Mouse (Mus musculus): ENCODE results near the gene Prkag3. TPM values are rescaled to one million over a fixed set of nuclear protein-coding genes. Genes with fewer than 3 reads are reported as not detected.

Prkag3 gene
- polyA plus RNA-seq, 1 experiment from 2014 or later: 0.15 TPM

DNA sequence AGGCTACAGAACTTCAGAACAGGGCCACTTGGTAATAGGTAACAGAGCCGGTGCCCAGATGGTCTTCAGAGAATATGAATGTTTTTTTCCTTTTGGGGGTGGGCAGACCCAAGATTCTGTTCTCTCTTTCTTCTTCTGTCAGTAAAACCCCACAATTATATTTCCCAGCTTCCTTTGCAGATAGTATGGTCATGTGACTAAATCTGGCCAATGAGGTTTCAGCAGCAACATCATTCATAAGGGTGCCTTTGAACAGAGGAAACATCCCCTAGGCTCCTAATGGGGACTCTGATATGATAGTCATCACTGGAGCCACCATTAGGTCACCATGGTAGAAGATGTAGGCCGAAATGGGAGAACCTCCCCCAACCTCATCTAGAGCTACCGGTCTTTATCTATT lies 3.8 kb upstream of the Prkag3 start:
- no peaks in the 10 kb centered on the region for H3K27me3 ChIP-seq (ENCODE audit: control insufficient read depth, insufficient read depth, low read length)
- no peak overlapping the region for H3K27ac ChIP-seq (ENCODE audit: low read depth, low read length)
- peaks cover 10% of the 10 kb centered on the region for H3K4me1 ChIP-seq (ENCODE audit: control insufficient read depth, insufficient read depth, low read length)
- H3K4me2 ChIP-seq (replicated peaks; ENCODE audit: low read depth, low read length): no peak overlapping the region
- no peak for ATAC-seq (ENCODE audit: low FRiP score, low TSS enrichment)
- no peak overlapping the region for H3K9ac ChIP-seq (ENCODE audit: low read depth, low read length)
- H3K4me3 ChIP-seq (ENCODE audit: low read length): no peak overlapping the region
- H3K9me3 ChIP-seq (ENCODE audit: control insufficient read depth, low read length): no peaks in the 10 kb centered on the region
- H3K36me3 ChIP-seq (ENCODE audit: control insufficient read depth, insufficient read depth, low read length): no peaks in the 10 kb centered on the region
- 100% methylated on average over 3 of the region's 3 CpGs for WGBS

DNA sequence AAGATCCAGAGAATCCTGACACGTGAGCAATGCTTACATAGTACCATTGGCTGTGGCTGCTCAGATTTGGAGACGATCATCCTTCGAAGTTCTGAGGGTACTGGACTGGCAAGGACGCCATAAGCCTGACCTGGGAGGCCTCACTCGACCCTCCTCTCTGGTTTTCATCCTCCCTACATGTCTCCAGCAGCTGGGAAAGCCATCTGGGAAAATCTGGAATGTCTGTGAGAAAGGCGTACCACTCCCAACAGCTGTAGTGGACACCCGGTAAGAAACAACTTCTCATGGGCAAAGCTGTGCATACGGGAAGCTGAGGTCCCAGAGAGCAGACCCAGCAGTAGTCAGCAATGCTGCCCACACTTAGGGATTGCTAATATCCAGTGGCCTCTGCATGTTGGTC lies 3.1 kb upstream of the Prkag3 start:
- ATAC-seq (ENCODE audit: low FRiP score, low TSS enrichment): no peak
- Histone ChIP-seq H3K27ac (ENCODE audit: low read depth, low read length) (no peak overlapping the region), H3K4me3 (ENCODE audit: low read length) (no peak overlapping the region), H3K9ac (ENCODE audit: low read depth, low read length) (no peak overlapping the region), H3K4me1 (ENCODE audit: control insufficient read depth, insufficient read depth, low read length) (peaks cover 10% of the 10 kb centered on the region), H3K9me3 (ENCODE audit: control insufficient read depth, low read length) (no peaks in the 10 kb centered on the region), H3K4me2 (replicated peaks; ENCODE audit: low read depth, low read length) (no peak overlapping the region), H3K36me3 (ENCODE audit: control insufficient read depth, insufficient read depth, low read length) (no peaks in the 10 kb centered on the region), H3K27me3 (ENCODE audit: control insufficient read depth, insufficient read depth, low read length) (peaks cover 3% of the 10 kb centered on the region; the same call in 1 of the 2 replicates)
- 83% methylated on average over 8 of the region's 8 CpGs for WGBS

DNA sequence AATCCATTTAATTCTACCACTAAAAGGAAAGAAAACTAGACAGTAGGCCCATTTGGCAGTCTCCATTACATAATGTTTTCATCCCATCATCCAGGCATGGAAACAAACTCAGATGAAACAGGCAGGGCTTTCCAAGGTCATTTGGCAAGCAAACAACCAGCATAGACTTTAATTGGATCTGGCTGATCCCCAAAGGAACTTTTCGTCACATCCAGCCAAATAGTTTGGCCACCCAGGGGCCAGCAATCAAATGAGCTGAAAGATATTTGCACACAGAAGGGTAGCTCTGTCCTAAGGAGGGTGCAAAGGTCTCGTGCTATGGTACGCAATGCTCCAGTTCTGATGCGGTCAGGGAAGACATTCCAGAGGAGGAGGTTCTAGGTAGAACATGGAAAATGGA lies 1.7 kb upstream of the Prkag3 start:
- Histone ChIP-seq H3K4me3 (ENCODE audit: low read length) (no peak overlapping the region), H3K4me2 (replicated peaks; ENCODE audit: low read depth, low read length) (no peak overlapping the region), H3K4me1 (ENCODE audit: control insufficient read depth, insufficient read depth, low read length) (peaks cover 10% of the 10 kb centered on the region), H3K27me3 (ENCODE audit: control insufficient read depth, insufficient read depth, low read length) (peaks cover 3% of the 10 kb centered on the region; the same call in 1 of the 2 replicates), H3K27ac (ENCODE audit: low read depth, low read length) (no peak overlapping the region), H3K36me3 (ENCODE audit: control insufficient read depth, insufficient read depth, low read length) (no peaks in the 10 kb centered on the region), H3K9ac (ENCODE audit: low read depth, low read length) (no peak overlapping the region), H3K9me3 (ENCODE audit: control insufficient read depth, low read length) (no peaks in the 10 kb centered on the region)
- ATAC-seq (ENCODE audit: low FRiP score, low TSS enrichment): no peak
- 82% methylated on average over 4 of the region's 4 CpGs for WGBS

DNA sequence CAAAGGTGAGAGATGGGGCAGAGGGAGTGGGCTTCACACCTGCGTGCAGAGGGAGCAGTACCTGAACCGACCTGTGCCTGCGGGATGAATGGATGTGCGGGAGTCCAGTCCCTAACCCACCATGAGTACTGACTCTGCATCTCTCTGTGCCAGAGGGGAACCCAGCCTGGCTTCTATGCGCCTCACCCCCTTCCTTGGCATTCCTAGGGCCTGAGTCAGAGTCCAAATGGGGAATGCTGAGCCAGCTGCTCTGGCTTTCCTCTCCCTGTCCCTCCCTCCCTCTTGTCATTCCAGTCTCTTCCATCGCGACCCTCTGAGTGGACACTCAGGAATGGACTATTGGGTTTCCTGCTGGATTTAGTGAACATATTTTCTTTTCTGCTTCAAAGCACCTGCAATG lies 280 bp upstream of the Prkag3 start:
- H3K9ac ChIP-seq (ENCODE audit: low read depth, low read length): no peak overlapping the region
- H3K36me3 ChIP-seq (ENCODE audit: control insufficient read depth, insufficient read depth, low read length): no peaks in the 10 kb centered on the region
- 0 out of 2 replicates have a peak overlapping the region, but pooled peaks have one; percentile 49 for H3K4me2 ChIP-seq (replicated peaks; ENCODE audit: low read depth, low read length)
- H3K27ac ChIP-seq (ENCODE audit: low read depth, low read length): no peak overlapping the region
- no peak overlapping the region; the same call in 1 of the 2 replicates for H3K4me3 ChIP-seq (ENCODE audit: low read length)
- peaks cover 3% of the 10 kb centered on the region; the same call in 1 of the 2 replicates for H3K27me3 ChIP-seq (ENCODE audit: control insufficient read depth, insufficient read depth, low read length)
- H3K9me3 ChIP-seq (ENCODE audit: control insufficient read depth, low read length): no peaks in the 10 kb centered on the region
- ATAC-seq (ENCODE audit: low FRiP score, low TSS enrichment): peak; percentile 40; the same call in 1 of the 2 replicates
- WGBS: 63% methylated on average over 7 of the region's 7 CpGs
- peaks cover 5% of the 10 kb centered on the region; the same call in 1 of the 2 replicates for H3K4me1 ChIP-seq (ENCODE audit: control insufficient read depth, insufficient read depth, low read length)

DNA sequence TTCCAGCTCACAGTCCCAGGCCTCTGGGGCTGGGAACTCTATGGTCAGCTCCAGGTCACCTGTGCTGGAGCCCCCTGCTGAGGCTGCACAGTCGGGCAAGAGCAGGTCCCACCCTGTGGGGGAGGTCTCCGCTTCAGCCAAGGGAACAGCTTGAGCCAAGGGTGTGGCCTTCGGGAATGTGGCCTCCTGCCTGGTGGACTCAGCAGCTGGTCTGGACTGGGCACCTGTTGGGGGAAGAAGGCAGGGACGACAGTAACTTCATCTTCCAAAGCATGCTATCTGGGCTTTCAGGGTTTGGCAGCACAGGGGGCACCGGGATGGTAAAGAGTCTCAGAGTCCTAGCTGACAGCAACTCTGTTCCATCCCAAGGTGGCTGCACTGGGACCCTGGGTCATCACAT lies 1.7 kb downstream of the Prkag3 start:
- H3K27me3 ChIP-seq (ENCODE audit: control insufficient read depth, insufficient read depth, low read length): peaks cover 3% of the 10 kb centered on the region; the same call in 1 of the 2 replicates
- no peaks in the 10 kb centered on the region for H3K9me3 ChIP-seq (ENCODE audit: control insufficient read depth, low read length)
- no peaks in the 10 kb centered on the region for H3K36me3 ChIP-seq (ENCODE audit: control insufficient read depth, insufficient read depth, low read length)
- H3K27ac ChIP-seq (ENCODE audit: low read depth, low read length): no peak overlapping the region
- 72% methylated on average over 5 of the region's 5 CpGs for WGBS
- H3K9ac ChIP-seq (ENCODE audit: low read depth, low read length): no peak overlapping the region
- 0 out of 2 replicates have a peak, but pooled peaks cover 3% of the 10 kb centered on the region for H3K4me1 ChIP-seq (ENCODE audit: control insufficient read depth, insufficient read depth, low read length)
- ATAC-seq (ENCODE audit: low FRiP score, low TSS enrichment): 0 out of 2 replicates have a peak, but pooled peaks have one; percentile 14
- no peak overlapping the region for H3K4me2 ChIP-seq (replicated peaks; ENCODE audit: low read depth, low read length)
- H3K4me3 ChIP-seq (ENCODE audit: low read length): no peak overlapping the region

DNA sequence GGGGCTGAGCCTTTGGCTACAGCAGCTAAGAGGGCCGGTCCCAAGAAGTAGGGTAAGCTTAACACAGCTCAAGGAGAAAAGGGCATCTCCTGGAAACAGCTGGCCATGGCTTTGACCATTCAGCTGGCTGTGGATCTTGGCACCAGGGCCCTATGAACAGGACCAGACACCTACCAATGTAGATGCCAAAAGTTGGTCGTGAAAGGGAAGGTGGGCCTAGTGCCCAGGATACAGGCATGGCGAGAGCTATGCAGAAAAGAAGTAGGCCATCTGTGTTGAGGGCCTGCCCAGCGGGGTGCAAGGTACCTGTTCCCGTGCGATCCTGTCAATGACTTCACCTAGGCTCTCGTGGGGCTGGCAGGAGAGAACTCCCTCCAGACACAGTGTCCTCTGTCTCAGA lies 8.2 kb downstream of the Prkag3 start:
- no peaks in the 10 kb centered on the region for H3K27me3 ChIP-seq (ENCODE audit: control insufficient read depth, insufficient read depth, low read length)
- WGBS: 85% methylated on average over 7 of the region's 7 CpGs
- no peak for ATAC-seq (ENCODE audit: low FRiP score, low TSS enrichment)

DNA sequence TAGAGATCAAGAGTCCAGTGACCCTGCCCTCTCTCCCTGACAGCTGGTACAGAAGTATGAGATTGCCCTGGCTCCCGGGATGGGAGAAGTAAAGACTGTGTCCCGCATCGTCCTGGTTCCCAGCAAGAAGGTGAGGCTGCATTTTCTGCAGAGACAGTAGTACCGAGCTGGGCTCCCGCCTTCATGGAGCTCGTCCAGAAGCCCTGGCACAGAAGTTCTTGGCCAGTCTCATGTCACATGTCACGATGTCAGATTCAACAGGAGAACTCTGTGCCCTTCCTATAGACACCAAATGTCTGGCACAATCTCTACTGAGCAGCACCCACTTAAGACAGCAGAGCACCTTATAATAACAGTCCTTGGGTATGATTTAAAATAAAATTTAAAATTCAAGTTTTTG lies 11.5 kb downstream of the Prkag3 start:
- ATAC-seq (ENCODE audit: low FRiP score, low TSS enrichment): no peak
- H3K4me2 ChIP-seq (replicated peaks; ENCODE audit: low read depth, low read length): no peak overlapping the region
- no peaks in the 10 kb centered on the region for H3K9me3 ChIP-seq (ENCODE audit: control insufficient read depth, low read length)
- no peaks in the 10 kb centered on the region for H3K27me3 ChIP-seq (ENCODE audit: control insufficient read depth, insufficient read depth, low read length)
- H3K9ac ChIP-seq (ENCODE audit: low read depth, low read length): no peak overlapping the region
- H3K36me3 ChIP-seq (ENCODE audit: control insufficient read depth, insufficient read depth, low read length): no peaks in the 10 kb centered on the region
- H3K4me1 ChIP-seq (ENCODE audit: control insufficient read depth, insufficient read depth, low read length): no peaks in the 10 kb centered on the region
- no peak overlapping the region for H3K27ac ChIP-seq (ENCODE audit: low read depth, low read length)
- no peak overlapping the region for H3K4me3 ChIP-seq (ENCODE audit: low read length)
- WGBS: 84% methylated on average over 7 of the region's 7 CpGs

More for the DNA sequence above, 8.2 kb downstream of the Prkag3 start:
- Histone ChIP-seq H3K4me3 (ENCODE audit: low read length) (no peak overlapping the region), H3K36me3 (ENCODE audit: control insufficient read depth, insufficient read depth, low read length) (no peaks in the 10 kb centered on the region), H3K4me1 (ENCODE audit: control insufficient read depth, insufficient read depth, low read length) (no peaks in the 10 kb centered on the region), H3K27ac (ENCODE audit: low read depth, low read length) (no peak overlapping the region), H3K9ac (ENCODE audit: low read depth, low read length) (no peak overlapping the region), H3K4me2 (replicated peaks; ENCODE audit: low read depth, low read length) (no peak overlapping the region), H3K9me3 (ENCODE audit: control insufficient read depth, low read length) (no peaks in the 10 kb centered on the region)

DNA sequence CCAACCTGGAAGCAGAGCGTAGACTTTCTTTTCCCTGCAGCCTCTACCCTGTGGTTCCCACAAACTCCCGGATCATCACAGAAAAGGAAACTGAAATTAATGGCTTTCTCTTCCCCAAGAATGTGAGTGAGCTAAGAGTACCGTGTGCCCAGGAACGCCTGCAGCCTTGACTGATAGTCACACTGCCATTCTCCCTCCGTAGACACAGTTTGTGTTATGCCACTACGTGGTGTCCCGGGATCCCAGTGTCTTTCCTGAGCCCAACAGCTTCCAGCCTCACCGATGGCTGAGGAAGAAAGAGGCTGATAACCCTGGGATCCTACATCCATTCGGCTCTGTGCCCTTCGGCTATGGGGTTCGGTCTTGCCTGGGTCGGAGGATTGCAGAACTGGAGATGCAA lies 12.0 kb downstream of the Prkag3 start:
- Histone ChIP-seq H3K4me2 (replicated peaks; ENCODE audit: low read depth, low read length) (no peak overlapping the region), H3K36me3 (ENCODE audit: control insufficient read depth, insufficient read depth, low read length) (no peaks in the 10 kb centered on the region), H3K4me3 (ENCODE audit: low read length) (no peak overlapping the region), H3K27me3 (ENCODE audit: control insufficient read depth, insufficient read depth, low read length) (no peaks in the 10 kb centered on the region), H3K9ac (ENCODE audit: low read depth, low read length) (no peak overlapping the region), H3K9me3 (ENCODE audit: control insufficient read depth, low read length) (no peaks in the 10 kb centered on the region), H3K27ac (ENCODE audit: low read depth, low read length) (no peak overlapping the region), H3K4me1 (ENCODE audit: control insufficient read depth, insufficient read depth, low read length) (no peaks in the 10 kb centered on the region)
- WGBS: 89% methylated on average over 12 of the region's 12 CpGs
- ATAC-seq (ENCODE audit: low FRiP score, low TSS enrichment): no peak

DNA sequence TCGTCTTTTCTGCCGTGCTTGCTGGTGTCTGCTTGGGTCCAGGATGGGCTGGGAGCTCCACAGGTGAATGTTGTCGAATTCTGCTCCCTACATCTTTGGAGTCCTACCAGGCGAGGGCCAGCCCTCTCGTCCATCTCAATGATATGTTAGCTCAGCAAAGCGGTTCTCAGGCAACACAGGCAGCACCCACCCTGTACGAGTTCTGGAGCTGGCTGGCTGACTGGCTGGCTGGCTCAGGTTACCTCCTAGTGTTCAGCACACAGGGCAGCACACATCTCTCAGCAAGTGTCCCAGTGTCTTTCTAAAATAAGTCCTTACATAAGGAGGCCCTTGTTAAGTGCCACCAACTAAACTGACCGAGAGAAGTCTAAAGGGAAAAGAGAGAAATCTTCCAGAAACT lies 20.6 kb downstream of the Prkag3 start:
- H3K27me3 ChIP-seq (ENCODE audit: control insufficient read depth, insufficient read depth, low read length): no peaks in the 10 kb centered on the region
- ATAC-seq (ENCODE audit: low FRiP score, low TSS enrichment): no peak
- 71% methylated on average over 8 of the region's 8 CpGs for WGBS
- no peak overlapping the region for H3K27ac ChIP-seq (ENCODE audit: low read depth, low read length)
- no peak overlapping the region for H3K4me2 ChIP-seq (replicated peaks; ENCODE audit: low read depth, low read length)
- H3K9ac ChIP-seq (ENCODE audit: low read depth, low read length): no peak overlapping the region
- no peaks in the 10 kb centered on the region for H3K36me3 ChIP-seq (ENCODE audit: control insufficient read depth, insufficient read depth, low read length)
- H3K9me3 ChIP-seq (ENCODE audit: control insufficient read depth, low read length): no peaks in the 10 kb centered on the region
- no peaks in the 10 kb centered on the region for H3K4me1 ChIP-seq (ENCODE audit: control insufficient read depth, insufficient read depth, low read length)
- no peak overlapping the region for H3K4me3 ChIP-seq (ENCODE audit: low read length)
